Mouse (Mus musculus) MEL (cell line): ENCODE data around the gene Saa4.
A peak's percentile ranks its signal among the peaks of the same experiment; 100 is the strongest.

Experiments
- CHD1 ChIP-seq: IDR thresholded peaks from 2 replicates; pipeline ENCODE4 v1.6.1; 2012; ENCODE audit warnings: low read depth, mild to moderate bottlenecking, inconsistent platforms, low read length, improper control_type of control experiment
- CTCF ChIP-seq, 3 experiments: IDR thresholded peaks in 2 of 3; conservative IDR thresholded peaks in 1 of 3; 2 replicates each; pipeline ENCODE4 v1.5.1; 2011 to 2012; ENCODE audit warnings: low read length in 3 of 3, low read depth in 2 of 3, mild to moderate bottlenecking in 2 of 3, improper control_type of control experiment in 1 of 3, inconsistent platforms in 1 of 3, mixed read lengths in 1 of 3, moderate library complexity in 1 of 3; ENCODE audit not compliant: control insufficient read depth in 1 of 3, insufficient read depth in 1 of 3, poor library complexity in 1 of 3, severe bottlenecking in 1 of 3
- JUND ChIP-seq: IDR thresholded peaks from 2 replicates; pipeline ENCODE4 v1.6.1; 2011; ENCODE audit warnings: low read depth, mild to moderate bottlenecking, improper control_type of control experiment, low read length
- MAFK ChIP-seq: IDR thresholded peaks from 2 replicates; pipeline ENCODE4 v1.6.1; 2011; ENCODE audit warnings: low read depth, mild to moderate bottlenecking, low read length, improper control_type of control experiment, borderline replicate concordance
- MAX ChIP-seq: IDR thresholded peaks from 2 replicates; pipeline ENCODE4 v1.6.1; 2011; ENCODE audit warnings: low read length, improper control_type of control experiment
- MEF2A ChIP-seq: IDR thresholded peaks from 2 replicates; pipeline ENCODE4 v1.6.1; 2014; ENCODE audit warnings: low read depth, mild to moderate bottlenecking, inconsistent platforms, low read length, improper control_type of control experiment; ENCODE audit not compliant: poor library complexity, insufficient replicate concordance, severe bottlenecking; ENCODE audit errors: extremely low read depth
- NRF1 ChIP-seq: IDR thresholded peaks from 2 replicates; pipeline ENCODE4 v1.6.1; 2014; ENCODE audit warnings: low read depth, mild to moderate bottlenecking, inconsistent platforms, low read length, improper control_type of control experiment, moderate library complexity; ENCODE audit not compliant: poor library complexity, insufficient read depth, severe bottlenecking
- POLR2A ChIP-seq, 2 experiments: IDR thresholded peaks; 2 replicates each; pipeline ENCODE4 v1.6.1; 2011 to 2012; ENCODE audit warnings: low read length in 2 of 2, mild to moderate bottlenecking in 2 of 2, control low read depth in 1 of 2, improper control_type of control experiment in 1 of 2, low read depth in 1 of 2, moderate library complexity in 1 of 2; ENCODE audit not compliant: control insufficient read depth in 1 of 2, insufficient read depth in 1 of 2, poor library complexity in 1 of 2
- POLR2AphosphoS5 ChIP-seq: IDR thresholded peaks from 2 replicates; pipeline ENCODE4 v1.6.1; 2012; ENCODE audit warnings: low read depth, borderline replicate concordance, mild to moderate bottlenecking, inconsistent platforms, low read length, moderate library complexity, mixed read lengths
- TAL1 ChIP-seq: IDR thresholded peaks from 2 replicates; pipeline ENCODE4 v1.6.1; 2012; ENCODE audit warnings: mild to moderate bottlenecking, inconsistent platforms, low read length, moderate library complexity, mixed read lengths
- UBTF ChIP-seq: IDR thresholded peaks from 2 replicates; pipeline ENCODE4 v1.6.1; 2012; ENCODE audit warnings: low read depth, mild to moderate bottlenecking, inconsistent platforms, low read length, improper control_type of control experiment, moderate library complexity, borderline replicate concordance; ENCODE audit not compliant: insufficient read depth

DNA sequence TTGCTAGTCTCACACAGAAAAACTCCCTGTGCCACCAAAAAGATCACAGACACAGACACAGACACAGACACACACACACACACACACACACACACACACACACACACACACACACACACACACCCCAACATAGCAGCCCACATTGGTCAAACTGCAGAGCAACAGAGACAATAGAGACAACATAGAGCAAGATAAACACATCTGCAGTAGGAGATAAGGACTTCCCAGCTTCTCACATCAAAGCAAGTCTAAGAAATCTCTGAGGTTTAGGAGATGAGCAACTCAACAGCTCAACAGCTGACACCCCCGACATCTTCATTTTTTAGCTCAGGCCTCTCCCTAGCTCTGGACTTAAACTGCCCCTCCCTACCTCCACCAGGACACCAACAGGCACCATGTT lies 35.6 kb downstream of the Saa4 start:
- TF ChIP-seq POLR2A (IDR thresholded peaks at IDR 0.05; ENCODE audit: control insufficient read depth in 1 of 2, insufficient read depth in 1 of 2, low read depth in 1 of 2, low read length in 2 of 2, poor library complexity in 1 of 2) (no peak), JUND (no peak), MEF2A (no peak), CTCF (IDR thresholded peaks at IDR 0.05 in 2 of 3, conservative IDR thresholded peaks at IDR 0.05 in 1 of 3; ENCODE audit: control insufficient read depth in 1 of 3, insufficient read depth in 1 of 3, low read depth in 2 of 3, low read length in 3 of 3, poor library complexity in 1 of 3, severe bottlenecking in 1 of 3) (no peak), CHD1 (no peak), TAL1 (peak; percentile 79), MAX (no peak), NRF1 (no peak), MAFK (peak; percentile 37; the same call in 1 of the 2 replicates), POLR2AphosphoS5 (no peak), UBTF (no peak)
